Mouse (Mus musculus) MEL-GATA-1-ER (cell line): ENCODE measurements around the gene Ndst2.
"Not testable (repeated sequence)": the region's sequence is repeated elsewhere in the genome, so short reads cannot be mapped to it uniquely, and the experiment has no call there.

Experiments
- DNase-seq: peaks from one replicate; pipeline ENCODE4 v3.0.0-alpha.2; 2012; ENCODE audit warnings: low read depth; ENCODE audit errors: extremely low read depth

Ndst2 gene

GRCm38 (mm10) chr14:20738511-20738910 lies 4.1 kb upstream of the Ndst2 start:
- no peak for DNase-seq

DNA sequence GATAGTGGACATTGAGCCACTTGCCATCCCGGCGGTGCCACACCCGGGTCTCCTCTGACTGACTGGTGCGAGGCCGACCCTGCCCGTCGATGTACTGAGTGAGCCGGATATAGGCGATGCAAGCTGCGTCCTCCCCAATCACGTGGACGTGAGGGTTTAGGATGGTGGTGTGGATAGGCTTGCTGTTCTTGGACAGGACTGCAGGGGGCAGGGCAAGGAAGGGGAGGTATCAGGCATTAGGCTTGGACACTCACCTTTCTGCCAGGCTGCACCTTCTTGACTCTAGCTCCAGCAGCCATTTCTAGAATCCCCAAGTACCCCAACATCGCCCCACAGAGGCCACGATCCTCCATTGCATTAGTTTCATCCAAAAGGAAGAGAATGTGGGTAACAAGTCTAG lies 2.9 kb upstream of the Ndst2 start:
- peak; percentile 10 for DNase-seq

- no peak for DNase-seq
Measured at GRCm38 (mm10) chr14:20735892-20736390, 1.6 kb upstream of the Ndst2 start.

- DNase-seq = no peak
Measured at GRCm38 (mm10) chr14:20735052-20735451, 690 bp upstream of the Ndst2 start.

DNA sequence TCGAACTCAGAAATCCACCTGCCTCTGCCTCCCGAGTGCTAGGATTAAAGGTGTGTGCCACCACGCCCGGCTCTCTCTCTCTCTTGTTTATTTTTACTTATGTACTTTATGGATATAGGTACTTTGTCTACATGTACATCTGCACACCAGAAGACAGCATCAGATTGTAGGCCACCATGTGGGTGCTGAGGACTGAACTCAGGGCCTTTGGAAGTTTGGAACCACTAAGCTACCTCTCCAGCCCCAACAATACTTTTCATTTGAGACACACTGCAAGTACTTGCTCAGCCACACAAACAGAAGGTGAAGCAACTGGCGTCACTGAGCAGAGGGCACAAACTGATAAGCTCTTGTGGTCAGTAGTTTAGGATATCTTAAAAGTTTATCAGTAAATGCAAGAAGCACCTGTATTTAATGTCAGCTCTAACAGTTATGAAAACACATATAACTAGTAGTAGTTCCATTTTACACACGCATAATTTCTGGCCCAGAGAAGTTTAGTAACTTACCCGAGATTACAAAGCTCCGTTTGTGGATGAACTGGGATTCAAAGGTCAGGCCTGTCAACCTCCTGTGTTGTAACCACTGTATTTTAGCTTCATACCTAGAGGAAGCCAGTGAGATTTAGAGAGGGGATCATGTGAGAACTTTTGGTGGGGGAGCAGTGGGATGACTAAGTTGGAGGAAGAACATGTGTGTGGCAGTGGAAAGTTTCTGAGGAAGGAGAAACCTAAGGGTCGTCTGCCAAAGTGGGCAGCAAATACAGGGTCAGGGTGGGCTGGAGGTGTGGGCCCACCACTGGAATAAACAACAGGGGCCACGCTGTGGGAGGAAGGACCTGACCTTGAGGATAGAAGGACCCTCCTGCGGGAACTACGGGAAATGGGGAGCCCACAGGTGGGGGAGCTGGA lies 1.1 kb downstream of the Ndst2 start:
- peak; percentile 82 for DNase-seq

- DNase-seq = no peak
Measured at GRCm38 (mm10) chr14:20730853-20731602, 3.3 kb downstream of the Ndst2 start.

DNA sequence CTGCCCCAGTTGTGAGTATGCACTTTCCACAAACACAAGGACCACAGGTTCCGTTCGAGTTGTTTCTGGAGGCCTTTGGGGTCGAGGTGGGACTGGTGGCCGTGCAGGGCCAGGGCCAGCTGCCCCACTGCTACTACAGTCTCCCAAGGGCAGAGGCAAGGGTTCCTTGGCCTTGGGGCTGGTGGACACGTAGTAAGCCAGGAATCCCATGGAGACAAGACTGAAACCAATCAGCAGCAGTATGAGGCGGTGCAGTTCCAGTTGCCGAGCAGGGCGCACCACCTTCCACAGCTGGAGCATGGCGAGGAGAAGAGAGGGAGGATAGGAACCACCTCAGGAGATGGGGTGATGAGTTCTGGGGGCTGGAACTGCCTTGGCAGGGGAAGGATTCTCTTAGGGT lies 4.5 kb downstream of the Ndst2 start:
- DNase-seq = no peak

- DNase-seq = no peak
Measured at GRCm38 (mm10) chr14:20725660-20726339, 8.6 kb downstream of the Ndst2 start.

GRCm38 (mm10) chr14:20724043-20724442 lies 10.3 kb downstream of the Ndst2 start:
- DNase-seq = no peak

DNA sequence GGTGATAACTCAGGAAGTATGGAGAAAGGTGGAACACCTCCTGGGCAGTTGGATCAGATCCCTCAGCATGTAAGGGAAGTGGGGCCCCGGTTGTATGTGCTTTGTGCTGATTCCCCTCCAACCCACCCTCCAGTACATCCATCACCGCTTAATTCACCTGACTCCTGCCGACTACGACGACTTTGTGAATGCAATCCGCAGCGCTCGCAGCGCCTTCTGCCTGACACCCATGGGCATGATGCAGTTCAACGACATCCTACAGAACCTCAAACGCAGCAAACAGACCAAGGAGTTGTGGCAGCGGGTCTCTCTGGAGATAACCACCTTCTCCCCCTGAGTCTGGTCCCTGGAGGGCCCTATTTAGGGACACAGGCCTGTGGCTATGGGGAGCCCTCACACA lies 11.4 kb downstream of the Ndst2 start:
- DNase-seq = no peak

- DNase-seq = no peak
Measured at GRCm38 (mm10) chr14:20721371-20721770, 13.0 kb downstream of the Ndst2 start.

- no peak for DNase-seq
Measured at GRCm38 (mm10) chr14:20719767-20720166, 14.6 kb downstream of the Ndst2 start.

DNA sequence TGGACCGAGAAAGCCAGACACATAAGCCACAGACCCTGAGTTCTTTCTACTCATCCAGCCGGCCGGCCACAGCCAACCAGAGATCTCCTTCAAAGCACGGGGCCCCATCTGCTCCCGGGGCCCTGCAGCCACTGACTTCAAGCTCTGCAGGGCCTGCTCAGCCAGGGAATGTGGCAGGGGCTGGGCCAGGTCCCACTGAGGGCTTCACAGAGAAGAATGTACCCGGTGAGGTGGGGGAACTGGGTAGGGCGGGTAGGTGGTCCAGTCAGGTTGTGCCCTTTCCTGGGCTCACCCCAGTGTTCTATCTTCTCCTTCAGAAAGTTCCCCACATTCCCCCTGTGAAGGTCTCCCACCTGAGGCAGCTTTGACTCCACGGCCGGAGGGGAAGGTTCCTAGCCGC lies 15.9 kb downstream of the Ndst2 start:
- no peak for DNase-seq

DNA sequence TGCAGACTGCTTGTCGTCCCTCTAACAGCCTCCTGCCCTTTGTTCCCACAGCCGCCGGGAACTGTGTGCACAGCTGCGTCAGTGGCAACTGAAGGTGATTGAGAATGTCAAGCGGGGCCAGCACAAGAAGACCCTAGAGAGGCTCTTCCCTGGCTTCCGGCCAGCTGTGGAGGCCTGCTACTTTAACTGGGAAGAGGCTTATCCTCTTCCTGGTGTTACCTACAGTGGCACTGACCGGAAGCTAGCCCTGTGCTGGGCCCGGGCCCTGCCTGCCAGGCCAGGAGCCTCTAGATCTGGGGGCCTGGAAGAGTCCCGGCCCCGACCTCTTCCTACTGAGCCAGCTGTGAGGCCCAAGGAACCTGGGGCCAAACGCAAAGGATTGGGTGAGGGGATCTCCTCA lies 20.5 kb downstream of the Ndst2 start:
- no peak for DNase-seq

GRCm38 (mm10) chr14:20708239-20708638 lies 26.1 kb downstream of the Ndst2 start:
- no peak for DNase-seq

DNA sequence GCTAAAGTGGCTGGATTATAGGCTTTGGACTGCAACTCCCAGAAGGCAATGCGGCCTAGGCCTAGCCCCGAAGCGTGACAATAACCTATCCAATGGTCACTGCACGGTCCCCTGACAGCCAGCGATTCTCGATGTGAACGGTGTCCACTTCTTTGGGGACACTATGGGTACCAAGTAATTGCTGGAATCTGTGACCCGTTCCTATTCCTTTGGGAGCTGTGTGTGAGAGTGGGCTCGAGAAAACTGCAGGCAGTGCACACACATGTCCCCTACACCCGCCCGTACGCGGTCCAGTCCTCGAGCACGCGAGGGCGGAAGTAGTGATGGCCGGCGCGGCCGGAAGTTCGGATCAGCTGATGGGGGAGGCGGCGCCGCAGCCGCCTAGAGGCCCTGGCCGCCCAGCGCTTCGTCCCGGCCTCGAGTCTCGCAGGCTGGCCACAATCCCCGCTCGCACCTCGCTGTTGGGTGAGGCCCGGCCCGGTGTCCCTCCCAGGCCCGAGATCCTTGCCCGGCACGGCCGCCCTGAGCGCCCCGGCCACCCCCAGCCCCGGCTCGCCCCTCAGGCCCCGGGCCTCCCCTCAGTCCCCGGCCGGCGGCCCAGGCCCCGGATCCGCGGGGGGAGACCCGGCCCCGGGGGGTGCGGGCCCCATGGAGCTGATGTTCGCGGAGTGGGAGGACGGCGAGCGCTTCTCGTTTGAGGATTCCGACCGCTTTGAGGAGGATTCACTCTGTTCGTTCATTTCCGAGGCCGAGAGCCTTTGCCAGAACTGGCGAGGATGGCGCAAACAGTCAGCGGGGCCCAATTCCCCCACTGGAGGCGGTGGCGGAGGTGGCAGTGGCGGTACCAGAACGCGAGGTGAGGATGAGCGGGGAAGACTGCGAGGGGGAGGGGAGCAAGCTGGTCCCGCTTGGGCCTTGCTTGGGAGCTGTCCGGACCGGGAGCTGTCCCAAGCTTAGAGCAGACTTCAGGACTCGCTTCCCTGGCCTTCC lies 26.9 kb downstream of the Ndst2 start, which contains the start of gene Zswim8:
Zswim8 (plus strand) TSS at position 352 of the 990 bp plus-strand sequence.
- DNase-seq = peak; percentile 79

- not testable (repeated sequence) for DNase-seq
Measured at GRCm38 (mm10) chr14:20703461-20703860, 30.9 kb downstream of the Ndst2 start.

- DNase-seq = peak; percentile 53
Measured at GRCm38 (mm10) chr14:20702741-20703381, 31.5 kb downstream of the Ndst2 start, which contains the start of gene Chchd1. Gene Chchd1, plus strand, starts transcription at chr14:20703006.

DNA sequence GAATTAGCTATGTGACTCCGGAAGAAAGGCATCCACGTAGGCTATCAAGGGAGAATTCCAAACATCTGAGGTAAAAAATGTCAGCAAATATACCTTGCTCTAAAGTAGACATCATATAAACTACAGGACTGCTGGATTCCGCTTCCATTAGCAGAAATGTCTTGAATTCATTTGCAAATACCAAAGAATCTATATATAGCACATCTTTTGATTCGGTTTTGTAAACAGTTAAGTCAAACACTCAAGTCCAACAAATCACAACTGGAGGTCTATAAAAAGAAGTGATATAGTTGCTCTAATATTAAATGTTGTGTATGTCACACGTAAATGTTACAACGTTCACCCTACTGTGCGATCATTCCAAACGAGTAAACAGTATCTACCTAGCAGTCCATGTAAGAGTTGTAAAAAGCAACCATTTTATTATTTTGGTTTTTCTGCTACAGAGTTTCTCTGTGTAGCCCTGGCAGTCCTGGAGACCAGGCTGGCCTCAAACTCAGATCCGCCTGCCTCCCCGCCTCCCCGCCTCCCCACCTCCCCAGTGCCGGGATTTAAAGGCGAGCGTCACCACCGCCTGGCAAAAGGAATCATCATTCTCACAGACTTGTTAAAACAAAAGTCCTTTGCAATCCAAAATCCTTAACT lies 32.1 kb downstream of the Ndst2 start:
- DNase-seq = no peak
